Mouse (Mus musculus) adrenal gland, postnatal 25 days (tissue): ENCODE data around the gene Mrps24. TPM values are rescaled to one million over a fixed set of nuclear protein-coding genes. Genes with fewer than 3 reads are reported as not detected.

Source experiments
- DNase-seq: peaks from one replicate; pipeline ENCODE4 v3.0.0; 2021; ENCODE audit warnings: mixed read lengths
- long read RNA-seq: library from polyadenylated mRNA; stranded (forward); transcript quantifications from one replicate; pipeline ENCODE4 v2.0.0, GENCODE M21; 2021
- total RNA-seq: library from RNA; stranded (reverse); gene quantifications from 2 replicates; pipeline ENCODE4 v1.2.3, GENCODE M21; 2021

Gene Mrps24
- total RNA-seq = 144 and 186 TPM in 2 replicates
- long read RNA-seq, transcript Mrps24-201 (3 exons, 700 nt) = minor isoform, 13 of 136 reads
- long read RNA-seq, transcript Mrps24-205 (4 exons, 995 nt) = major isoform, 107 of 136 reads
- long read RNA-seq, partial matches to known transcripts = 0 of 136 reads
- long read RNA-seq, other reads (novel, unspliced or antisense) = 9 of 136 reads

- DNase-seq = no peak
Measured at GRCm38 (mm10) chr11:5715630-5716105, at the start of gene Mrps24. Mrps24 (minus strand) TSS chr11:5715680.

GRCm38 (mm10) chr11:5762633-5762982 is 47.1 kb upstream of the Mrps24 start:
- DNase-seq = no peak

GRCm38 (mm10) chr11:5761820-5762632 is 46.5 kb upstream of the Mrps24 start, which contains the start of gene Urgcp:
Urgcp (minus strand) TSS chr11:5762376.
- DNase-seq = peak; percentile 96

GRCm38 (mm10) chr11:5753755-5754154 is 38.3 kb upstream of the Mrps24 start:
- no peak for DNase-seq

- no peak for DNase-seq
Measured at GRCm38 (mm10) chr11:5744951-5745350, 29.5 kb upstream of the Mrps24 start.

GRCm38 (mm10) chr11:5742106-5742505 is 26.6 kb upstream of the Mrps24 start:
- peak; percentile 28 for DNase-seq

- DNase-seq = peak; percentile 82
Measured at GRCm38 (mm10) chr11:5740965-5741627, 25.6 kb upstream of the Mrps24 start.

GRCm38 (mm10) chr11:5740599-5740964 is 25.1 kb upstream of the Mrps24 start:
- no peak for DNase-seq

GRCm38 (mm10) chr11:5739846-5740245 is 24.4 kb upstream of the Mrps24 start:
- no peak for DNase-seq

GRCm38 (mm10) chr11:5738888-5739632 is 23.6 kb upstream of the Mrps24 start:
- DNase-seq = no peak

GRCm38 (mm10) chr11:5737137-5737536 is 21.7 kb upstream of the Mrps24 start:
- no peak for DNase-seq

GRCm38 (mm10) chr11:5734323-5734722 is 18.8 kb upstream of the Mrps24 start:
- no peak for DNase-seq

- DNase-seq = no peak
Measured at GRCm38 (mm10) chr11:5732401-5732800, 16.9 kb upstream of the Mrps24 start.

- no peak for DNase-seq
Measured at GRCm38 (mm10) chr11:5729582-5729981, 14.1 kb upstream of the Mrps24 start.

GRCm38 (mm10) chr11:5718611-5719354 is 3.3 kb upstream of the Mrps24 start:
- no peak for DNase-seq

GRCm38 (mm10) chr11:5716938-5717705 is 1.6 kb upstream of the Mrps24 start:
- no peak for DNase-seq

GRCm38 (mm10) chr11:5716246-5716645 is 766 bp upstream of the Mrps24 start:
- no peak for DNase-seq

GRCm38 (mm10) chr11:5715179-5715578 is 301 bp downstream of the Mrps24 start:
- no peak for DNase-seq

GRCm38 (mm10) chr11:5707530-5708353 is 7.7 kb downstream of the Mrps24 start:
- peak; percentile 95 for DNase-seq
